Mouse (Mus musculus): ENCODE measurements around the gene Gria4.

GRCm38 (mm10) chr9:4654333-4654732 is 141.7 kb downstream of the Gria4 start:
- TF ChIP-seq POLR2A (IDR thresholded peaks at IDR 0.05; ENCODE audit: low read depth, low read length) (no peak), CTCF (IDR thresholded peaks at IDR 0.05; ENCODE audit: extremely low read depth, insufficient read length, insufficient replicate concordance, low read depth, low read length) (no peak)

All from small intestine, adult 2 months (tissue).